Mouse (Mus musculus) stomach, postnatal 0 days (tissue): ENCODE results near the gene Flywch2. TPM values are rescaled to one million over a fixed set of nuclear protein-coding genes. Genes with fewer than 3 reads are reported as not detected.

ENCODE experiments used
- ATAC-seq: fragments of 200-750 bp; cut with Nextera tagmentation; 2 replicates; pipeline ENCODE4 v1.8.0; 2017; ENCODE audit not compliant: low FRiP score, low TSS enrichment
- DNase-seq: peaks from one replicate; pipeline ENCODE4 v3.0.0-alpha.2; 2016; ENCODE audit warnings: low spot score
- H3K27ac ChIP-seq: fragments of 300-500 bp; sonication (generic); replicated peaks from 2 replicates; pipeline ENCODE4 v1.5.1; 2014; ENCODE audit warnings: mild to moderate bottlenecking, control low read depth
- H3K27me3 ChIP-seq: fragments of 300-500 bp; sonication (generic); 2 replicates; pipeline ENCODE4 v1.6.1; 2014; ENCODE audit warnings: low read length; ENCODE audit not compliant: control insufficient read depth, insufficient read depth
- H3K36me3 ChIP-seq: fragments of 300-500 bp; sonication (generic); 2 replicates; pipeline ENCODE4 v1.6.1; 2014; ENCODE audit warnings: low read length, mixed read lengths; ENCODE audit not compliant: control insufficient read depth, insufficient read depth
- H3K4me1 ChIP-seq: fragments of 300-500 bp; sonication (generic); replicated peaks from 2 replicates; pipeline ENCODE4 v1.6.1; 2014; ENCODE audit warnings: antibody characterized with exemption; ENCODE audit not compliant: control insufficient read depth, insufficient read depth
- H3K4me2 ChIP-seq: fragments of 300-500 bp; sonication (generic); replicated peaks from 2 replicates; pipeline ENCODE4 v1.6.1; 2014; ENCODE audit warnings: low read depth, mild to moderate bottlenecking, control low read depth, moderate library complexity
- H3K4me3 ChIP-seq: fragments of 300-500 bp; sonication (generic); 2 replicates; pipeline ENCODE4 v1.5.1; 2014; ENCODE audit warnings: low read depth, low read length, control low read depth
- H3K9ac ChIP-seq: fragments of 300-500 bp; sonication (generic); 2 replicates; pipeline ENCODE4 v1.6.1; 2014; ENCODE audit warnings: mild to moderate bottlenecking, low read length, control low read depth, mixed read lengths
- H3K9me3 ChIP-seq: fragments of 300-500 bp; sonication (generic); 2 replicates; pipeline ENCODE4 v1.6.1; 2016; ENCODE audit warnings: low read length; ENCODE audit not compliant: control insufficient read depth
- CTCF ChIP-seq: IDR thresholded peaks from 2 replicates; pipeline ENCODE4 v1.5.1; 2016; ENCODE audit warnings: antibody characterized with exemption, low read depth, mild to moderate bottlenecking, moderate library complexity
- EP300 ChIP-seq: optimal IDR thresholded peaks from 2 replicates; pipeline ENCODE3; 2016; ENCODE audit warnings: antibody characterized with exemption
- WGBS: fragments of 180-500 bp; shearing (Covaris S2); extraction: QIAGEN DNeasy Blood & Tissue Kit; methylation state at CpG from one replicate; pipeline ENCODE4 v1.1.7; 2014; 5-methylcytosine and 5-hydroxymethylcytosine counted together
- polyA plus RNA-seq: library from polyadenylated mRNA; unstranded; fragments of >200 nt; fragmentation: Nextera tagmentation; extraction: Ambion mirVana; gene quantifications from 2 replicates; pipeline ENCODE4 v1.2.1, GENCODE M21; 2015

Gene Flywch2
- polyA plus RNA-seq, 1 experiment from 2014 or later: 15.9 TPM

DNA sequence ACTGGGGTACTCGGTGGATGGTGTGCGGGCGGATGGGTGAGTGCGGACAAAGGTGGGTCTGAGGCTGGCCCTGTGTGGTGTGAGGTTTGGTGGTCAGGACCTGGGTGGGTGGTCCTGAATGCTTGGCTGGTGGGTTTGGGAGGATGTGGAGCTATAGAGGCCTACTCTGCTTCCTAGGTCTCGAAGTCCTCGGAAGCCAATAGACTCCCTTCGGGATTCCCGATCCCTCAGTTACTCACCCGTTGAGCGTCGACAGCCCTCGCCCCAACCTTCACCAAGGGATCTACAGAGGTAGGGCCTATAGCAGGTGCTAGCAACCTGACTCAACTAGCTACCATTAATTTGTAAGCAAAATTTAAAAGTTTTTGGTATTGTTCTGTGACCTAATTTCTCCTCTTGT lies 37.7 kb upstream of the Flywch2 start:
- Histone ChIP-seq H3K4me2 (no peak overlapping the region), H3K4me1 (no peaks in the 10 kb centered on the region; the same call in 1 of the 2 replicates), H3K4me3 (no peak overlapping the region), H3K9ac (no peak overlapping the region), H3K27ac (no peak overlapping the region), H3K9me3 (peaks cover 6% of the 10 kb centered on the region; the same call in 1 of the 2 replicates), H3K27me3 (no peaks in the 10 kb centered on the region), H3K36me3 (peaks cover 46% of the 10 kb centered on the region)
- 0 out of 2 replicates have a peak, but pooled peaks have one; percentile 13 for ATAC-seq
- WGBS: 88% methylated on average over 12 of the region's 12 CpGs
- no peak for DNase-seq
- TF ChIP-seq EP300 (no peak), CTCF (no peak)

DNA sequence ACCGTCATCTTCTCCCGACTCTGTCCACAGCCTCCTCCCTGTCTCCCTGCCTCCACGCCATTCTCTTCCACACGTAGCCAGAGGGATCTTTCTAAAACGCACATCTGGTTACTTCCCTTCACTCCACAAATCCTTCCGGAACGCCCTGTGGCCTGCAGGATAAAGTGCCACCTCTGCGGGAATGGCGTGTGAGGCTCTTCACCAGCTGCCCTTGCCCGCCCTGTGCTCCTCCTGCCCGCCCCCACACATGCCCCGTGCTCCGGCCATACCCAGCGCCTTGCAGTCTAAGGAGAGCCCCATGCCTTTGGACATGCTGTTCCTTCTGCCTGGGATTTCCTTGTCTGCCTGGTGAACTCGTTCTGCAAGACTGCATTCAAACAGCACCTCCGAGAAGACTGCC lies 37.1 kb upstream of the Flywch2 start:
- peaks cover 7% of the 10 kb centered on the region; the same call in 1 of the 2 replicates for H3K9me3 ChIP-seq
- no peak overlapping the region for H3K9ac ChIP-seq
- no peak overlapping the region for H3K4me2 ChIP-seq
- WGBS: 74% methylated on average over 16 of the region's 16 CpGs
- H3K4me3 ChIP-seq: no peak overlapping the region
- no peak for DNase-seq
- H3K36me3 ChIP-seq: peaks cover 52% of the 10 kb centered on the region
- H3K27ac ChIP-seq: no peak overlapping the region
- H3K27me3 ChIP-seq: no peaks in the 10 kb centered on the region
- no peaks in the 10 kb centered on the region; the same call in 1 of the 2 replicates for H3K4me1 ChIP-seq
- TF ChIP-seq CTCF: no peak
- TF ChIP-seq EP300: no peak
- ATAC-seq: no peak

DNA sequence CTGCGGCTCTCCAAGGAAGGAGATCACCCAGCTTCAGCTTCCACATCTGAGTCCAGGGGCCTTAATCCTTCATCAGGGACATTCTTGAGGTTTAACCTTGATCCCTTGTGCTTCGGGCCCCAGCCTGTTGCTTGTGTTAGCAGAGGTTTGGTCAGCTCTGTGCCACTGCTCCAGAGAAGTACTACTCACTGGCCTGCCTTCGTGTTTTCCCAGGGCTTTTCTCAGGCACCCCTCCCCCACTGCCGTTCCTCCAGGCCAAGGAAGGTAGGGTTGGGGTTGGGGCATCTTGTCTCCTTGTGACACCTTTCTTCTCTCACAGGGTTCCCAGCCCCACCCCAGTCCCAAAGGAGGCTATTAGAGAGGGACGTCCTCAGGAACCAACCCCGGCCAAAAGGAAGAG lies 36.2 kb upstream of the Flywch2 start:
- Histone ChIP-seq H3K36me3 (peaks cover 61% of the 10 kb centered on the region), H3K27me3 (no peaks in the 10 kb centered on the region), H3K4me1 (no peaks in the 10 kb centered on the region), H3K9ac (no peak overlapping the region), H3K27ac (no peak overlapping the region), H3K9me3 (peaks cover 7% of the 10 kb centered on the region; the same call in 1 of the 2 replicates), H3K4me2 (no peak overlapping the region), H3K4me3 (no peak overlapping the region)
- no peak for TF ChIP-seq CTCF
- no peak for TF ChIP-seq EP300
- ATAC-seq (no peak), DNase-seq (no peak)
- WGBS: 61% methylated on average over 6 of the region's 6 CpGs

DNA sequence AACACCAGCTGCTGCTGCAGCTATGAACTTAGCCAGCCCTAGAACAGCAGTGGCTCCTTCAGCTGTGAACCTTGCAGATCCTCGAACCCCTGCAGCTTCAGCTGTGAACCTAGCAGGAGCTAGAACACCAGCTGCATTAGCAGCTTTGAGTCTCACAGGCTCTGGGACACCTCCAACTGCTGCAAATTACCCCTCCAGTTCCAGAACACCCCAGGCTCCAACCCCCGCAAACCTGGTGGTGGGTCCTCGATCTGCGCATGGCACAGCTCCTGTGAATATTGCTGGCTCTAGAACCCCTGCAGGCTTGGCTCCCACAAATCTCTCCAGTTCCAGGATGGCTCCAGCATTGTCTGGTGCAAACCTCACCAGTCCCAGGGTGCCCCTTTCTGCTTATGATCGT lies 34.9 kb upstream of the Flywch2 start:
- Histone ChIP-seq H3K4me2 (no peak overlapping the region), H3K4me3 (no peak overlapping the region), H3K27ac (no peak overlapping the region), H3K4me1 (no peaks in the 10 kb centered on the region), H3K36me3 (peaks cover 75% of the 10 kb centered on the region), H3K9me3 (peaks cover 7% of the 10 kb centered on the region; the same call in 1 of the 2 replicates), H3K27me3 (no peaks in the 10 kb centered on the region), H3K9ac (no peak overlapping the region)
- TF ChIP-seq EP300: no peak
- no peak for TF ChIP-seq CTCF
- WGBS: 91% methylated on average over 5 of the region's 5 CpGs
- no peak for DNase-seq
- no peak for ATAC-seq

DNA sequence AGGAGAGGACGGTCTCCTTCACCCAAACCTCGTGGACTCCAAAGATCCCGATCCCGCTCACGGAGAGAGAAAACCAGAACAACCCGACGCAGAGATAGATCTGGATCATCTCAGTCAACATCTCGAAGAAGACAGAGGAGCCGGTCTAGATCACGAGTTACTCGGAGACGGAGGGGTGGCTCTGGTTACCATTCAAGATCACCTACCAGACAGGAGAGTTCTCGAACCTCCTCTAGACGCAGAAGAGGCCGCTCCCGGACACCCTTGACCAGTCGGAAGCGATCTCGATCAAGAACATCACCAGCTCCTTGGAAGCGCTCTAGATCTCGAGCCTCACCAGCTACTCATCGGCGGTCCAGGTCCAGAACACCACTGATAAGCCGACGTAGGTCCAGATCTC lies 33.4 kb upstream of the Flywch2 start:
- Histone ChIP-seq H3K4me1 (no peaks in the 10 kb centered on the region), H3K9me3 (peaks cover 7% of the 10 kb centered on the region; the same call in 1 of the 2 replicates), H3K9ac (no peak overlapping the region), H3K4me3 (no peak overlapping the region), H3K4me2 (no peak overlapping the region), H3K36me3 (peaks cover 80% of the 10 kb centered on the region), H3K27ac (no peak overlapping the region), H3K27me3 (no peaks in the 10 kb centered on the region)
- ATAC-seq (no peak), DNase-seq (no peak)
- 98% methylated on average over 25 of the region's 25 CpGs for WGBS
- TF ChIP-seq EP300 (no peak), CTCF (no peak)

DNA sequence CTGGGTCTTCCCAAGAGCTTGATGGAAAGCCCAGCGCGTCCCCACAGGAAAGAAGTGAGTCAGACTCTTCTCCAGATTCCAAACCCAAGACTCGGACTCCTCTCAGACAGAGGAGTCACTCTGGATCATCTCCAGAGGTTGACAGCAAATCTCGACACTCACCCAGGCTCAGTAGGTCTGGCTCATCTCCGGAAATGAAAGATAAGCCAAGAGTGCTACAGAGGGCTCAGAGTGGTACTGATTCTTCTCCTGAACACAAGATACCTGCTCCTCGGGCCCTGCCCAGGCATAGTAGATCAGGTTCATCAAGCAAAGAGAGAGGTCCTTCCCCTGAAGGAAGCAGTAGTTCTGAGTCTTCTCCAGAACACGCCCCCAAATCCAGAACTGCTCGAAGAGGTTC lies 32.7 kb upstream of the Flywch2 start:
- DNase-seq (no peak), ATAC-seq (no peak)
- TF ChIP-seq CTCF: no peak
- TF ChIP-seq EP300: no peak
- Histone ChIP-seq H3K4me3 (no peak overlapping the region), H3K4me2 (no peak overlapping the region), H3K27ac (no peak overlapping the region), H3K9me3 (peaks cover 7% of the 10 kb centered on the region; the same call in 1 of the 2 replicates), H3K9ac (no peak overlapping the region), H3K4me1 (no peaks in the 10 kb centered on the region), H3K27me3 (no peaks in the 10 kb centered on the region), H3K36me3 (peaks cover 82% of the 10 kb centered on the region)
- 98% methylated on average over 8 of the region's 8 CpGs for WGBS
